Mouse (Mus musculus) layer of hippocampus, adult 18-20 months (tissue): ENCODE measurements around the gene Prkce. TPM values are rescaled to one million over a fixed set of nuclear protein-coding genes. Genes with fewer than 3 reads are reported as not detected.
A peak's percentile ranks its signal among the peaks of the same experiment; 100 is the strongest.

Experiments used
- DNase-seq, 2 experiments: peaks; one replicate each; pipeline ENCODE4 v3.0.0; 2022; ENCODE audit warnings: low spot score in 2 of 2
- total RNA-seq, 2 experiments: library from RNA; stranded (reverse); gene quantifications; 2 replicates each; pipeline ENCODE4 v1.2.3; 2021

Gene Prkce
- total RNA-seq, 2 experiments from 2014 or later, result 388 to 410 TPM

GRCm38 (mm10) chr17:86330076-86330955, 162.7 kb downstream of the Prkce start:
- DNase-seq, result peak in 1 of 2 experiments; percentile 63

DNA sequence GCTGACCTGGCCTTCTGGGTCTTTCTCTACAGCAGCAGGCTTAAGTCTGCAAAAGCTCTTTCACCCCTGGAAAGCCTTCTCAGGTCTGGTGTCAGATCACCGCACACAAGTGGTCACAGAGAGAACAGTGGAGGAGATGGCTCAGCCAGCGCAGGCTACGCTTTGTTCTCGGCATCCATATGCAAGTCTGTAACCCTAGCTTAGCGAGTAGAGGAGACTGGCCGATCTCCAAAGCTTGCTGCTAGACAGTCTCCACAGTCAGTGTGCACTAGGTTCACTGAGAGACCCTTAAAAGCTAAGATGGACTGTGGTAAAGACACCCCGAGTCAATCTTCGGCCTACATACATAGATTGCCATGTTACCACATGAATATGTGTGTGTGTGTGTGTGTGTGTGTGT, 164.2 kb downstream of the Prkce start:
- no peak for DNase-seq

- no peak for DNase-seq
Measured at GRCm38 (mm10) chr17:86334990-86335389, 167.4 kb downstream of the Prkce start.

DNA sequence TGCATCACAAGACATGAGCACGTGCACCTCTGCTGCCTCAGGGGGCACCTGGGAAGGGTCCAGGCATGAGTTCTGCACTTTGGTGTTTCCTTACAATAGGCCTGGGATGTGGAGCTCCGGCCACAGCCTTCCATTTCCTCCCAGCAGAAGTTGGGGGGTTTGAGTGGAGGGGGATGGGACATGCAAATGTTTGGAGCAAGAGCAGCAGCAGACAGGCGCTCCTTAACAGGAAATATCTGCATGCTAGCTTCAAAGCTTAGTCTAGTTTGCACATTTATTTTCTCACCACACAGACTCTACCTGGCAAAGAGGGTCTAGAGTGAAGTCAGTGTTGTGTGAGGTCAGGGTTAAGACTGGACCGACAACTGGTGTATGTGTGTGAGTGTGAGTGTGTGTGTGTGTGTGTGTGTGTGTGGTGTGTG, 169.1 kb downstream of the Prkce start:
- DNase-seq, result no peak

GRCm38 (mm10) chr17:86337076-86337475, 169.5 kb downstream of the Prkce start:
- DNase-seq, result no peak

- no peak for DNase-seq
Measured at GRCm38 (mm10) chr17:86338328-86338727, 170.7 kb downstream of the Prkce start.

- peak in 1 of 2 experiments; percentile 57 for DNase-seq
Measured at GRCm38 (mm10) chr17:86344032-86344431, 176.4 kb downstream of the Prkce start.

DNA sequence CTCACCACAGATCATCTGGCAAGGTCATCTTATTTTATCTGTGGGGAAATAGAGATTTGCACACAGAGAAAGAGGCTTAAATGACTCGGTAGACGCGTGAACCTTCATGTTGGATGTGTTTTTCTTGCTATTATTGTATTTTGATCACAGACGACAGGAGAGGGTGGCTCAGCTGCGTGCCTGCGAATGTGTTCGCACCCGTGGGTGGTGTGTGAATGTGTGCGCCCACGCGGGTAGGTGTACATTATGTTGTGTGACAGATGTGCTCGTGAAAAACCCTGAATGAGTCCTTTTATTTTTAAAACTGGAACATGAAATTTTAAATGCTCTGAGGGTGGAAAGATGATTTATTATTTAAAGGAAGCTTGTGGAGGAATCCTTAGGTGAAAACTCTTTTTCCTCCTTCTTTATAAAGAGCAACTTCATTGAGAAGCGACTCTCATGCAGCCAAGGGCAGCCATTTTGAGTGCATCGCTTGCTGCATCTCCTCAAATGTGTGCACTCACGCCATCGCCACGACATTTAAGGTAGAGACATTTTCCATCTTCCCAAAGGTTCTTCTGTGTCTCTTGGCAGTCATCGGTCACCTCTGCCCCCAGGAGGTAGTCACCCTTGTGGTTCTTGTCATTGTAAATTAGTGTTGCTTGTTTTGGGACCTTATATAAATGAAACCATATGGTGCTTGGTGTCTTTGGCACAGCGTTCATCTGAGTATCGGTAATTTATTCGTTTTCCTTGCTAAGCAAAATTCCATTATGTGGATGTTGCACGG, 177.8 kb downstream of the Prkce start:
- peak; percentile 81 to 98 for DNase-seq

DNA sequence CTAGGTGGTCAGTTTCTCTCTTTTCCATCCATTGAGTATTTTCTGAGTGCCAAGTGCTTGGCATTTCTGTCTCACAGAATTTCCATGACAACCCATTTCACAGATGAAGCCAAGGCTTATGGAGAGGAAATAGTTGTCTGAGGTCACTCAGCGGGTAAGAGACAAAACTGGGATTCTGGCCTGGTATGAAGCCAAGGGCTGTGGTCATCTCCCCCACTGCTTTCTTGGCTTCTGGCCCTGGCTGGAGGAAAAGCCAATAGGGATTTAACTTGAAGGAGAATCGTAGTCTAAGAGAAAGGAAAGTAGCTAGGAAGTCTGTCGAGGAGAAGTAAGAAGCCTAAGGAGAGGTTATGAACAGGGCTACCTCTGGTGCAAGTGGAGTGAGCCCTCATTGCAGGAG, 182.7 kb downstream of the Prkce start:
- DNase-seq, result no peak

DNA sequence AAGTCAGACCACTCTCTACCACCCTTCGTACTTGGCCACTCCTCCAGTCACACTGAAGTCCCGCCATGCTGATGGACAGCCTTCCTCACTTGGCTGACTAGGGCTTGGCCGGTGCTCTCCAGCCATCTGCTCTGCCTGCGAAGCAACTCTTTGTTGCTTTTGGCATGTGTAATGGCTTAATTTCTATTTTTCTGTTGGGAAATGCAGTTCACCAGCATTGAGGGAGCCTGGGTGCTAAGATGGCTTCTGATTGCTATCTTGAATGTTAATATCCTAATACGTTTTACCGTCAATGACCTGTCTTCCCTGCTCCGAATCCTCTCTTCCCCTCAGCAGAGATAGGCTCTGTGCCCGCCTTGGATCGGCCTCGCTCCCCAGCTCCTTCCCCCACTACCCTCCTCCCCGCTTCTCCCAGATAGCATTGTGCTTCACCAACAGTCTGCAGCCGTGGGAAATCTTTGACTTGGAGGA, 183.2 kb downstream of the Prkce start:
- DNase-seq, result no peak

DNA sequence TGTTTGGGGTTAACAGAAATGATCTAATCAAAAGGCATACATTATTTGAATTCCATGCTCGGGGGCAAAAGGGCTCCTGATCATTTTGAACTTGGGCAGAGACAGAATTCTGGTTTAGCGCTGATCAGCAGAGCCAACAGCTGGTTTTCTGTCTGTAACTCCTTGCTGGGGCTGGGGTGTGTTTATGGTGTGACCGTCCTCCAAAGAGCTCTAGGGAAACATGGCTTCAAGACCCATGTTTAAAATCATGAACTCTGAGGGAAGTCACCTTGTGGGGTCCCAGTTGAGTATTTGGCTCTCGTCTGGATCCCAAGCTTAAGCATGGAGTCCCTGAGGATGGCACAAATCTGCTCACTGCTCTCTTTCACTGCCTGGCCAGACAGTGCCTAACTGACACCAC, 183.7 kb downstream of the Prkce start:
- DNase-seq, result no peak

- peak in 1 of 2 experiments; percentile 71 for DNase-seq
Measured at GRCm38 (mm10) chr17:86352247-86353037, 184.9 kb downstream of the Prkce start.

DNA sequence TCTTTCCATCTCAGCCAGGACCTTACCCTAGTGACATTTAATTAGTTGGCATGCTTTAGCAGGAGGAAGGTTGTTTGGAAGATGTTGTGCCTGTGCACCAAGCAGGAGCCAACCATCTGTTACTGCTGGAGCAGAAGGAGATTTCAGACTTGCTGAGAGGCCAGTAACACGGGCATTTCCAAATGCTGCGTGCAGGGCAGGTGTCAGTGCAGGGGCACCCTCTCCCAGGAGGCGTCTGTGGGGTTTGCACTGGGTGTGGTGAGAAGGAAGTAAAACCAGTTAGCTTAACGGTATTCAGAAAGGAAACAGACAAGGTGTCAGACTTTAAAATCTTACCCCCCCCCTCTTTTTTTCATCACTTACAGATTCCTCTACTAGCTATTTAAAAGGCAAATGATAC, 186.1 kb downstream of the Prkce start:
- DNase-seq, result peak in 1 of 2 experiments; percentile 37

DNA sequence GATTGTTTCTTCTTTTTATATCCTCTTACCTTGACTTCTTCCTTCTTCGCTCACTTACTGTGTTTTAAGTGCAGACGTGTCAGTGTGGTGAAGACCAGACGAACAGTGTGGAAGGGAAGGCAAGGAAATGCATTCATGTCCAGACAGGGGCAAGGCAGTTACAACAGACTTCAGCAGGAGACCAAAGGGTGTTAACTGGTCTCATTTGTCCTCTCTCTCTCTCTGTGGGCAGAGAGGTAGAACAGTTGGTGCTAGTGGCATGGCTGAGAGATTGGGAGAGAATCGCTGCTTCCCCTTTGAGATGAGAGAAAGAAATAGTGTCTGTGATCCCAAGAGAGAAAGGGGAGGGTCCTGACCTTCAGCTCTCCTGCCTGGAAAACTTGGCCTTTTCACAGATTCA, 186.5 kb downstream of the Prkce start:
- no peak for DNase-seq

- no peak for DNase-seq
Measured at GRCm38 (mm10) chr17:86354896-86355295, 187.3 kb downstream of the Prkce start.

- no peak for DNase-seq
Measured at GRCm38 (mm10) chr17:86355318-86355717, 187.7 kb downstream of the Prkce start.

DNA sequence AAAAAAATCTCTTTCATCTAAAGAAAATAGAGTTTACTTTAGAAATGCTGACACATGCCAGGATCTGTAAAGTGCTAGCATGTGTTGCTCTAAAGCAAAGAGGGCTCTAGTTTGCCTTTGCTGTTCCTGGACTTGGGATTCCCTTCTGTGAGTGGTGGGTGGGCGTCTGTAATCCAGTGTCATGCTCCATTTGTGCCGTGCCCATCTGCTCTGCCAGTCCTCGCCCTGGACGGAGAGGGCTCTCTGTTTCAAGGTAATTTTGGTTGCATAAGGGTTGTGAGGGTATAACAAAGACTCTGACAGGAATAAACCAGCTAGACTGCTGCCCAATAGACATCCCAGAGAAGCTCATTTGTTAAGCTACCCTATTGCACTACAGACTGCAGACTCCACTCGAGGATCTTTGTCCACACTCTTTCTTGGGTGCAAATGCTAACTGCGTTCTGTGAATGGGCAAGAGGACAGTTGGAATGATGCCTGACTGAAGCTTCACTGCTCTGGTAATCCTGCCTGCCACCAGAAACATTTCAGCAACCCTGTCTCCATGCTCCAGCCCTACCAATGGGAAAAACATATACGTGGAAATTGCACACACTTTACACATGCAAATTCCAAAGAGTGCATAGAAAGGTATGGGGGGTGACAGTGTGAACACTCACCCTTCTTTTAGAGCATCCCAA, 188.3 kb downstream of the Prkce start:
- peak in 1 of 2 experiments; percentile 33 for DNase-seq

GRCm38 (mm10) chr17:86358388-86358787, 190.8 kb downstream of the Prkce start:
- no peak for DNase-seq

- DNase-seq, result no peak
Measured at GRCm38 (mm10) chr17:86358847-86359246, 191.3 kb downstream of the Prkce start.

DNA sequence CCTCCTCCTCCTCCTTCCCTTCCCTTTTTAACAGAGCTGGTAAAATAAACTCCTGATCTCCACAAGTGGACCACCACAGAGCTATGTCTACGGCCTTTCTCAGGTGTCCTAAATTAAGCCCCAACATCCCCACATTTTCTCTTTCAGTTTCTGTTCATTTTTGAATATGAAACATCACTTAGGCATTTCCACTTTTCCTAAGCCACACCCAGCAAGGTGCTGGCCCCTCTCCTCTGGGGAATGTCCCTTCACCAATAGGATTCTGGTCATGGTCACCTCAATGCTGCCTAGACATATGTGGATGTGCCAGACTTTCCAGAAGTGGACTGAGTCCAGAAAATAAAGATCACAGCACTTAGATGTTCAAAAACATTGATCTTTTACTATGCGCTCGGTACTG, 193.3 kb downstream of the Prkce start:
- no peak for DNase-seq

- no peak for DNase-seq
Measured at GRCm38 (mm10) chr17:86363356-86363755, 195.8 kb downstream of the Prkce start.
